Mouse (Mus musculus): ENCODE data around the gene Nav1.

DNA sequence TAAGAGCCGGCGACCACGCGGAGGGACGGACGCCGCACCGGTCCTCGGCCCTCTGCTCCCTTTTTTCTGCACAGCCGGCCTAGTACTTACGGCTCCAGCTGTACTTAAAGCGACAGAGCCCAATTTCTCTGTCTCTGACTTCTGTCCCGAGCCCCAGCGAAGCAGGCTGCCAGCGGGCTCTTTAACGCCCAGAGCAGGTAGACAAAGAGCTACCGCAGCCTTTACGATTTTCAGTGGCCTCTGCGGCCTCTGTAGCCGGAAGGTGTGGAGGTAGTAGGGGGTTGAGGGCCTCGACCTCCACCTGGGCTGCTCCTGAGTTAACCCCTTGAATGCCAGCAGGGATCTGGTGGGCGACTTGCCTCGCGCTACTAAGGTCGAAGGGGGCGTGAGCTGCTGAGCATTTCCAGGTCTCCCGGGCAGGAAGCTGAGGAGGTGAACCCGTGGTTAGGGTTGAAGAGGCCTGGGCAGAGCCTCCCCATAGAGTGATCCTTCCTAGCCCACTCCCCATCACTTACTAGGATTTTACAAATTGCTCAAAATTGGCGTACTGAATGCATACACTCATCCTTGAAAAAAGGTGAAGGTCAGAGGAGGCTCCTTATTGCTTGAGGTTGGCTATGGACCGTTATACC lies 96.6 kb downstream of the Nav1 start:
- no peak for TF ChIP-seq POLR2A (IDR thresholded peaks at IDR 0.05; ENCODE audit: borderline replicate concordance, insufficient read depth, low read length)
- no peak for TF ChIP-seq CTCF (IDR thresholded peaks at IDR 0.05; ENCODE audit: borderline replicate concordance, insufficient read depth, low read depth, low read length)
